Mouse (Mus musculus): ENCODE results near the gene Fsip1.

DNA sequence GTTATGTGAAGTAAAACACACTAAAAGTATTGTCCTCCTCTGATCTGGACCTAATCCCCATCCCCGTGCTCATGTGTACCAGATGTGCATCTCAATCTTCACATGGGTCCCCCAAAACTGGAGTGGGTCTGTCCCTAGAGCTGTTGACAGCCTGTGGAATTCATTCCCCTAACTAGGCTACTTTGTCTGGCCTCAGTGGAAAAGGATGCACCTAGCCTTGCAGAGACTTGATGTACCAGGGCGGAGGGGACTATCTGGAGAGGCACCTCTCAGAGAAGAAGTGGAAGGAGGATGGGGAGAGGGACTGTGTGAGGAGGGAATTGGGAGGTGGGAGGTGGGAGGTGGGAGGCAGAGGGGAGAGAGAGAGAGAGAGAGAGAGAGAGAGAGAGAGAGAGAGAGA, 119.0 kb downstream of the Fsip1 start:
- TF ChIP-seq CTCF (IDR thresholded peaks at IDR 0.05; ENCODE audit: low read depth, low read length) (no peak), POLR2A (IDR thresholded peaks at IDR 0.05; ENCODE audit: insufficient read depth, low read length) (no peak)
